Mouse (Mus musculus): Measurements from ENCODE around the gene Spaca4. TPM values are rescaled to one million over a fixed set of nuclear protein-coding genes. Genes with fewer than 3 reads are reported as not detected.
A peak's percentile ranks its signal among the peaks of the same experiment; 100 is the strongest.

The Spaca4 gene
- total and polyA plus RNA-seq, 2 experiments from 2014 or later: not detected

DNA sequence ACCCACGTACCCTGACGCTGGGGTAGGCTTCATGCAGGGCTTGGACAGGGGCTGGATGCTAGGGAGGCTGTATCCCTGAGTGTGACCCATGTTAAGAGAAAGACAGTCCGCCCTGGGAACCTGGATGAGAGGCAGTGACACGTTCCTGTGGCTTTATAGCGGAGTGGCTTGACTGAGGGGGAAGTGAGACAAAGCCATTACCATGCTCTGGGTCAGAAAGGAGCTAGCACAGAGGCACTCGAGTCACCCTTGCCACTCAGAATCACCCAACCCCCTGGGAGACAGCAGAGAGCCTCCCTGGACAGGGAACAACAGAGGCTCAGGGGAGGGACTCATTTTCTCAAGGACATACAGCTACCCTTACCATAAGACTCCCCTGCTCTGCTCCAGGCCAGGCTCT is 36.5 kb downstream of the Spaca4 start:
- 68% methylated on average over 6 of the region's 6 CpGs for WGBS
- ATAC-seq (ENCODE audit: low FRiP score) (no peak), DNase-seq (ENCODE audit: low spot score) (no peak)
- Histone ChIP-seq H3K4me1 (ENCODE audit: insufficient read depth, low read length) (no peaks in the 10 kb centered on the region), H3K9me3 (ENCODE audit: low read length) (no peaks in the 10 kb centered on the region), H3K4me3 (ENCODE audit: low read depth, low read length) (no peak overlapping the region), H3K4me2 (ENCODE audit: low read depth, low read length, poor library complexity, severe bottlenecking) (no peak overlapping the region), H3K36me3 (ENCODE audit: insufficient read depth, low read length) (no peaks in the 10 kb centered on the region), H3K9ac (replicated peaks; ENCODE audit: low read length, poor library complexity, severe bottlenecking) (no peak overlapping the region), H3K27me3 (ENCODE audit: insufficient read depth, low read length) (no peaks in the 10 kb centered on the region), H3K27ac (ENCODE audit: low read depth, low read length) (no peak overlapping the region)
- TF ChIP-seq CTCF (IDR thresholded peaks at IDR 0.05): no peak

- no peak overlapping the region for H3K4me3 ChIP-seq (ENCODE audit: low read depth, low read length)
- no peaks in the 10 kb centered on the region for H3K36me3 ChIP-seq (ENCODE audit: insufficient read depth, low read length)
- no peak overlapping the region for H3K27ac ChIP-seq (ENCODE audit: low read depth, low read length)
- H3K4me2 ChIP-seq (ENCODE audit: low read depth, low read length, poor library complexity, severe bottlenecking): no peak overlapping the region
- no peaks in the 10 kb centered on the region for H3K27me3 ChIP-seq (ENCODE audit: insufficient read depth, low read length)
- H3K9ac ChIP-seq (replicated peaks; ENCODE audit: low read length, poor library complexity, severe bottlenecking): no peak overlapping the region
- no peaks in the 10 kb centered on the region for H3K9me3 ChIP-seq (ENCODE audit: low read length)
- DNase-seq (ENCODE audit: low spot score) (no peak), ATAC-seq (ENCODE audit: low FRiP score) (no peak)
- 71% methylated on average over 3 of the region's 3 CpGs for WGBS
- no peaks in the 10 kb centered on the region for H3K4me1 ChIP-seq (ENCODE audit: insufficient read depth, low read length)
- TF ChIP-seq CTCF (IDR thresholded peaks at IDR 0.05): no peak
Observed at GRCm38 (mm10) chr7:45686841-45687240, 38.8 kb downstream of the Spaca4 start.

- DNase-seq (ENCODE audit: low spot score) (no peak), ATAC-seq (ENCODE audit: low FRiP score) (no peak)
- Histone ChIP-seq H3K4me1 (ENCODE audit: insufficient read depth, low read length) (no peaks in the 10 kb centered on the region), H3K4me3 (ENCODE audit: low read depth, low read length) (no peak overlapping the region), H3K9me3 (ENCODE audit: low read length) (no peaks in the 10 kb centered on the region), H3K27me3 (ENCODE audit: insufficient read depth, low read length) (no peaks in the 10 kb centered on the region), H3K36me3 (ENCODE audit: insufficient read depth, low read length) (no peaks in the 10 kb centered on the region), H3K4me2 (ENCODE audit: low read depth, low read length, poor library complexity, severe bottlenecking) (no peak overlapping the region), H3K27ac (ENCODE audit: low read depth, low read length) (no peak overlapping the region), H3K9ac (replicated peaks; ENCODE audit: low read length, poor library complexity, severe bottlenecking) (no peak overlapping the region)
- TF ChIP-seq CTCF (IDR thresholded peaks at IDR 0.05): no peak
- WGBS: 65% methylated on average over 10 of the region's 10 CpGs
Observed at GRCm38 (mm10) chr7:45685811-45686210, 39.8 kb downstream of the Spaca4 start.

DNA sequence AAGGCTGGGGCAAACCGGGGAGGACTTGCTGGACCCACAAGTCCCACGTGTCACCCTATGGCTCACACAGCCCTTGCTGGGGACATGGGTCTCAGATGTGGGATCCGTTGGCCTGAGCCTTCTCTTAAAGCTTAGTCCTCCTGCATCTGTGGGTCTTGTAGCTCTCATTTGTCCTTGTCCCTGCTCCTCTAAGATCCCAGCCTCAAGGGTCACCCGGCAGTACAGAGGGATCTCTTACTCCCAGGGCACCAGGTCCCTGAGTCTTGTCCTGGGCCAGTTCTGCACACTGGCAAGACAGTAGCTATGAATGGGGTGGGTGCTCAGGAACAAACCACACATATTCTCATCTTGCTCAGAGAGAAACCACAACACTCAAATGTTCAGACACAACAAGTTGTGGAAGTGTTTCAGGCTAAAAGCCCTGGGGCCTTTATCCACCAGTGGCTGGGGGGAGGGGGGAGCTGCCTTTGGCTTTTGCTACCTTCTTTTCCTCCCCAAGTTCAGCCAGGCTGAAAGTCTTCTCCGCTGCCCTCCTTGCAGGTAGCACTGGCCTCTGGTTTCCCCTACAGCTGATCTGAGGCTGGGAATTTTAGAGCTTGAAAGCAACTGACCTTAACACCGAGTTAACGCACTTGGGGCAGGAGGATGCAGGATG is 42.1 kb downstream of the Spaca4 start, which contains the start of gene Ntn5:
Ntn5 (plus strand) TSS at position 627 of the 655 bp plus-strand sequence.
- DNase-seq (ENCODE audit: low spot score) (no peak), ATAC-seq (ENCODE audit: low FRiP score) (no peak)
- H3K4me3 ChIP-seq (ENCODE audit: low read depth, low read length): no peak within 1 kb of the TSS
- WGBS: 83% methylated on average over 7 of the region's 7 CpGs
- H3K27ac ChIP-seq (ENCODE audit: low read depth, low read length): no peak within 1 kb of the TSS
- TF ChIP-seq CTCF (IDR thresholded peaks at IDR 0.05): no peak
- peak within 1 kb of the TSS; percentile 24; the same call in 1 of the 2 replicates for H3K9ac ChIP-seq (replicated peaks; ENCODE audit: low read length, poor library complexity, severe bottlenecking)
- no peaks in the 10 kb centered on the region for H3K9me3 ChIP-seq (ENCODE audit: low read length)
- no peaks in the 10 kb centered on the region for H3K27me3 ChIP-seq (ENCODE audit: insufficient read depth, low read length)
- no peaks in the 10 kb centered on the region for H3K4me1 ChIP-seq (ENCODE audit: insufficient read depth, low read length)
- no peak within 1 kb of the TSS for H3K4me2 ChIP-seq (ENCODE audit: low read depth, low read length, poor library complexity, severe bottlenecking)
- H3K36me3 ChIP-seq (ENCODE audit: insufficient read depth, low read length): no peaks in the 10 kb centered on the region

GRCm38 (mm10) chr7:45682144-45683126 is 43.2 kb downstream of the Spaca4 start:
- WGBS: 29% methylated on average over 14 of the region's 14 CpGs
- no peak overlapping the region for H3K9ac ChIP-seq (replicated peaks; ENCODE audit: low read length, poor library complexity, severe bottlenecking)
- H3K36me3 ChIP-seq (ENCODE audit: insufficient read depth, low read length): no peaks in the 10 kb centered on the region
- peak; percentile 94 for DNase-seq (ENCODE audit: low spot score)
- no peak overlapping the region for H3K4me2 ChIP-seq (ENCODE audit: low read depth, low read length, poor library complexity, severe bottlenecking)
- peak overlapping the region; percentile 38 for H3K27ac ChIP-seq (ENCODE audit: low read depth, low read length)
- peak; percentile 67 for ATAC-seq (ENCODE audit: low FRiP score)
- peak; percentile 98 for TF ChIP-seq CTCF (IDR thresholded peaks at IDR 0.05)
- H3K27me3 ChIP-seq (ENCODE audit: insufficient read depth, low read length): no peaks in the 10 kb centered on the region
- no peak overlapping the region for H3K4me3 ChIP-seq (ENCODE audit: low read depth, low read length)
- H3K9me3 ChIP-seq (ENCODE audit: low read length): no peaks in the 10 kb centered on the region
- no peaks in the 10 kb centered on the region for H3K4me1 ChIP-seq (ENCODE audit: insufficient read depth, low read length)

Data from midbrain, postnatal 0 days (tissue).